Mouse (Mus musculus) lung, postnatal 0 days (tissue): Measurements from ENCODE around the gene Prdm16.

Source experiments
- CTCF ChIP-seq: IDR thresholded peaks from 2 replicates; pipeline ENCODE4 v1.5.1; 2016; ENCODE audit warnings: antibody characterized with exemption, mild to moderate bottlenecking
- EP300 ChIP-seq: IDR thresholded peaks from 2 replicates; pipeline ENCODE4 v1.6.1; 2016; ENCODE audit warnings: antibody characterized with exemption, mild to moderate bottlenecking, control low read depth

DNA sequence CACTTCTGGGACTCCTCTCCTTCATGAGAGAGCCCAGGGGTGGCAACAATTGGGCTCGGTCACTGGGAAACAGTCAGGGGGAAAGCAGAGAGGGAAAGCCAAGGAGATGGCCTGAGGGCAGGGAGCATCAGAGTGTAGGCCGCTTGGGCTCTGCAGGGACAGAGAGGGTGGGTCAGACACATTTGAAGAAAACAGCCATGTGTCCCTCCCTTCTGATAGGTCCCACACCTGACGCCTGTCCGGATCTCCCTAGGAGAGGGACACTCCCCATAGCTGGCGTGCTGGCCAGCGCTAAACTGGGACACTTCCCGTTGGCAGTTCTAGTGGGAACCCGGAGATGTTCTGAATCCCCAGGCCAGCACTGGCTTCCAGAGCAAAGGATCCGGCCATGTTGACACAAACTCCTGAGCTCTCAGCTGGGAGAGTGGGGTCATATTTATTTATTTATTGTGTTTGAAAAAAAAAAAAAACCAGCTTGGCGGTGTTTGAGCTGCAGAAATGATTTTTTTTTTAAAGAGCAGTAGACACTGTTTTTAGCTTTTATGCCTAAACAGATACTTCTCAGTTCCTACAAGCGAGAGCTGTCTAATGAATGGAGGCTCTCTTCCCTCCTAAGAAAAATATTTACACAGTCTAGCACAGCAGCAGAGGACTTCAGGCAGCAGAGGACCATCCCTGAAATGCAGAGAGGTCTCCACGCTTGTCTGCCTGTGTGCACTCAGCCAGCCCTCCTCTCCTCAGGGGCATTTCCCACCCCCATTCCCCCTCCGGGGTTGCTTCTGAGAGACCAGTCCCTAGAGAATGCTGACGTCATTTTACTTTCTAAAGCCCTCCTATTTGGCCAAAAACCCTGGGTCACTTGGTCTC lies 154.7 kb downstream of the Prdm16 start:
- no peak for TF ChIP-seq CTCF
- TF ChIP-seq EP300 = no peak
